Mouse (Mus musculus) thymus, postnatal 36 days (tissue): ENCODE results near the gene Mfsd4a.

Experiments
- DNase-seq, 2 experiments: peaks; one replicate each; pipeline ENCODE4 v3.0.0; 2022; ENCODE audit warnings: mixed read lengths in 2 of 2

Mfsd4a gene

GRCm38 (mm10) chr1:132065475-132066172 lies 2.2 kb downstream of the Mfsd4a start:
- no peak for DNase-seq

DNA sequence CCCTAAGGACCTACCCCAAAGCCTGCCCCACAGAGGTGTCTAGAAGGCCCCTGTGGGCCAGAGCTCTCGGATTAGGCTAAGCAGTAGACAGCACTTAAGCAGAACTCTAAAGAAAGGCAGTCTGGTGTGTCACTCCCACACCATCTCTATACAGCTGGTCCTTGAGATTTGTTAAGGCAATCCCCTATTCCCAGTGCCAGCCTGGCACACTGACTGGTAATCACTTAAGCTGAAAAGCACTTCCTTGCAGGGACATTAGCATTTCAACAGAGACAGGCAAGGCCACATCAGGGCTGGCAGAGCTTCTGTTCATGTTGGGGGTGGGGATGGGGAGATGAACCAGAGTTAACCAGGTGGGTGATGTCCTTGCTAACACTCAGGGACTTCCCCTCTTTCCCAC lies 2.9 kb downstream of the Mfsd4a start:
- DNase-seq, result no peak

GRCm38 (mm10) chr1:132063096-132063495 lies 4.8 kb downstream of the Mfsd4a start:
- no peak for DNase-seq

DNA sequence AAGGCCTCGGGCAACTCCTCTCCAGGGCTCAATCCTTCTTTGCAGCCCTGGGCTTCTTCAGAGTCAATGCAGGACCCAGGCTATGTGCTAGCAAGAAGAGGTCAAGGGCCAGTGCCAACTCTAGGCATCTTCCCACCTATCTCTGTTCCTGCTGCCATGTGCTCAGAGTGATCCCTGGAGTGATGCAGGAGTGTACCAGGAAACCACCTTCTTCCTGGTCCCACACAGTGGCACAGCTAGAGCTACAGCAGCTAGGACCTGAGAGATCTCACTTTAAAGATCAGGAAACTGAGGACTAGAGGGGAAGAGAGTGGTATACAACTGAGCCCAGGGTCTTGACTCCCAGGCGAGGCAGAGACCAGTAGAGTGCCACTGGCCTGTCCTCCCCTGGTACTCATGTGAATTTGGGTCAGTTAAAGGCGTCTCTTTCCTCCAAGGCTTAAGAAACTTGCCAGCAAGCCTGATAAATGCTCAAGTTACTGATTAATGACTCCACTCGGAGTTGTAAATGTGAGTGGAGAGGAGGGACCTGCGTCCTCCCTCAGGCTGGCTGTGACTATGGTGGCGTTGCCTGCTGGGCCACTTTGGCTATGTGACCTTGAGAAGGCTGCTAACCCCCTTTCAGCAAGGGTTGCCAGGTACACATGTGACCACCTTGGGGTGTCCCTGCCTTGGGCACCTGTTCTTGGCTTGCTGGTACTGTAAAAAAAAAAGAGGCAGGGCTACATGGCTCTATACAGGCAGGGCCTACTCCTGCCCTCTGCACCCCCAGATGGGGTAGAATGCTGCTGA lies 5.9 kb downstream of the Mfsd4a start:
- no peak for DNase-seq

DNA sequence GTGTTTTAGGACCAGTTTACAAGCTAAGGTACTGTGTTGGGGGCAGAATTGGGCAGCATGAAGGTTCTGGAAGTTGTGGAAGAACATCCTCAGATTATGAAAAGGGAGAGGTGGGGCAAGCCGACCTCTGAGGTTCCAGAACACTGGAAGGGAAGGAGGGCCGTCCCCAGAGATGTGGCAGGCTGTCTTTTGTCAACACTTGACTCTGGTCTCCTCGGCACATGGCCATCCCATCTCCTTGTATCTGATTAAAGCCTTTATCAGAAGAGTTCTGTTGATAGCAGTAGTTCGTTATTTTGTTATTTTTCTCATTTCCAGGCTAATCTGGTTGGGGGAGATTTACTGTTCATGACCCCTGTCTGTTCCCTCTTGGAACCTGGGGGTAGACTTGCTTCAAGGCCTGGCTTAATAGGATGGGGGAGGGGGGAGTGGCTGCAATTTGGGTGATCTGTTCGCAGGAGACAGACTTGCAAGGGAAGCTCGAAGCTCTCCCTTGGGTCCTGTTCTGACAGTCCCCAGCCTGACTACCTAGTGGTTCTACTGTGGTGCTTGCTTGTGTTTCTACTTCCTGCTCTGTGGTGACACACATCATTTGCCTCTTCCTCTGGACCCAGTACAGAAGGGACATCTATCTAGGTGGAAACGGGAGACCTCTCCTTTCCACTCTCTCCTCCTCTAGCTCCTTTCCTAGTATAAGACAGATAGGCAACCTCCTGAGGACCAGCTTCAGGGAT lies 7.7 kb downstream of the Mfsd4a start:
- no peak for DNase-seq

DNA sequence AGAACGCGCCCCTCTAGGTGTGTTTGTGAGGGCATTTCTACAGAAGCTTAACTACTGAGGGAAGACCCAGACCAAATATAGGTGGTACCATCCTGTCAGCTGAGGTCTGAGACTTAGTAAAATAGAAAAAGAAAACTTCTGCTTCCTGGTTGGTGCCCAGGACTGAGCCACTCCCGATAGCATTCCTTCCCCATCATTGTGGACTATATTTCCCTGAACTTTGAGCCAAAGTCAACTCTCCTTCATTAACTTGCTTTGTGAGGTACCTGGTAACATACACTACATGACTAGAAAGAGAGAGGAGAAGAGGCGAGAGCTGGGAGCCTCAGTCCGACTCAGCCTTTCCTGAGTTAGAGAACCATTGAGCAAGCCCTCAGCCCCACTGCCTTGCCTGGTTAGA lies 9.3 kb downstream of the Mfsd4a start:
- DNase-seq, result no peak

- DNase-seq, result no peak
Measured at GRCm38 (mm10) chr1:132055054-132055664, 12.7 kb downstream of the Mfsd4a start.

DNA sequence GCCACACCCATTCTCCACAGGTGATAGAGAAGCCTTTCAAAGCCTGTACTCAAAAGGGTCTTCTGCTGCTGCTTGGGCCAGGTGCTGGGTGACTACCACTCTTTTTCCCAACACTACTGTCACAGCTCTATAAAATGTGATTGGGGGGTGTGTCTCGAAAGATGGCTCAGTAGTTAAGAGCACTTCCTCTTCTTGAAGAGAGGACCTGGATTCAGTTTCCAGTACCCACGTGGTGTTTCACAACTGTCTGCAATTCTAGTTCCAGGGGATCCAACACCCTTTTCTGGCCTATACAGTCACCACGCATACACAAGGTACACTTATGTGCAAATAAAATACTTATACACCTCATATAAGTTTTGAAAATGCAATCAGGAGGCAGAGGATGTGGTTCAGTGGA lies 13.5 kb downstream of the Mfsd4a start:
- no peak for DNase-seq

DNA sequence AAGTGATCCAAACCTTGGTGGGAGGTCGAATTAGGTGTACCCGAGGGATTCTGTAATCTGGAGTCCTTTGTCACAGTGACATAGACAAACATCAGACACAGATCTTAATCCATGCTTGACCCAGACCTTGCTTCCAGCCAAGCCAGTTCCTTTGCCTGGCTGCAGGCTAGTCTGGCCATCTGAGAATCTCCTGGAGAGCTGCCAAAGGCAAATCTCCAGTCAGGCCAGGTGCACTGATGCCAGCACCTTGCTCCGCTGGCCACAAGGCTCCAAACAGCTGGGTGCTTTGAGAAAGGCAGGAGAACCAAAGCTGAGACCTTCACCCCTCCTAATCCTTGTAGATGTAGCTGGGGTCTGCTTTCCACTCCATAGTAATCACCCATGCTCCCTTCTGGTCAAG lies 16.1 kb downstream of the Mfsd4a start:
- DNase-seq, result no peak

DNA sequence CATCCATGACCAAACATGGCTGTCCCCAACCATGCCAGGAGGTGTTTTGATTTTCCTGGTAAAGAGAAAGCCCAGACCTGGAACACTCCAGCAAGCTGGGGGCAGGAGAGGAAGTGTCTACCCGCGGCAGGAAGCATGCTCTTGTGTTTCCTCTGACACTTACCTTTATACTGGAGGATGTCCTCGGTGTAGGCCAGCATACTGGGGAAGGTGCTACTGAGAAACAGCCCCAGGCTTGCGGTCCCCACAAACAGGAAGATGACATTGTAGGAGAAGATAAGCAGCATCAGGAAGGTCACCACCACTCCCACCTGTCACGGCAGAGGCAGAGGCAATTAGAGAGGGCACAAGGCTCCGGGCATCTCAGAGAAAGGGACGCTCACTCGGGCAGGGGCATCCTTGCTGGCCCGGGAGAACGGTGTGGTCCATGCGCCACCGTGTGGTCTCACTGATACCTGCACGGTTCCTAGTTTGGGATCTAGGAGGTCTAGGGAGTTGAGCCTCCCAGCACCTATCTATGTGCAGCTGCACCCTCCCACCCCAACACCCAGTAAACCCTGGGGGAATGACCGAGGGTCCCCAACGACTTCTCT lies 21.6 kb downstream of the Mfsd4a start:
- DNase-seq, result peak; percentile 75 to 79

- DNase-seq, result no peak
Measured at GRCm38 (mm10) chr1:132043759-132044158, 24.1 kb downstream of the Mfsd4a start.

- no peak for DNase-seq
Measured at GRCm38 (mm10) chr1:132040201-132040621, 27.7 kb downstream of the Mfsd4a start.

GRCm38 (mm10) chr1:132038753-132039152 lies 29.1 kb downstream of the Mfsd4a start:
- peak; percentile 13 to 30 for DNase-seq

GRCm38 (mm10) chr1:132037746-132038145 lies 30.1 kb downstream of the Mfsd4a start:
- no peak for DNase-seq

DNA sequence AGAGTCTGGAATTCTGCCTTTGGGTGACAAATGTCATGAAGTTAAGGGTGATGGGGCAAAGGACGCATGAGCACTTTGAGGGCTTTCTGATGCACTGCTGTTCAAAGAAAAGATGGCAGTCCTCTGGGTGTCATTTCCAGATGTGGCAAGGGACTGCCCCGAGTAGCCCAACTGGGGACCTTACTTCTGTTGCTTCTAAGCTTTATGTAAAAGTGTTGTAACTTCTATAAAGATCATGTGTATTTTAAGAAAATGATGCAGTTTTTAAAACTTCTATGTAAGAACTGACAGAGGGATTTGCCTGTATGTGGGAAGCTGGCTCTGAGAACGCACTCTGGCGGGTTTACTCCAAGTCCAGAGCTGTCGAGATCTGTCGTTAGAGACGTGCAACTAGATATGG lies 35.7 kb downstream of the Mfsd4a start:
- DNase-seq, result no peak

GRCm38 (mm10) chr1:132030574-132030973 lies 37.3 kb downstream of the Mfsd4a start:
- DNase-seq, result peak; percentile 23 to 35

DNA sequence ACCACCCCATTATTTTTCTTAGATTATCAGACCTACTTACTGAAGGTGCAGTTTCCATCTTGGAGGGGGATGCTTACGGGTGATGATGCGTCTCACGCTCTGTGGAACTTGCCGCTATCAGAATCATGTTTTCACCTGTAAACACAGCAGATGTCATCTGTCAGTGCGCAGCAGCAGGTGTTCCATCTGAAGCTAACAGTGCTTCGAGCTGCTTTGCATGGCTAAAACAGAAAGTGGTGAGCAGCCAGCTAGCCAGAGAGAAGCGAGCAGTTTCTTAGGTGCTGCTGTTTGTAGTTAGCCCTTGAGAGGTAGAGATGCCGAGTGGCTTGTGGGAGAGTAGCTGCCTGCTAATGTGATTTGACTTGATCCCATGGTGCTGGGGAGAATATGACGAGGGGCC lies 39.4 kb downstream of the Mfsd4a start:
- DNase-seq, result no peak

DNA sequence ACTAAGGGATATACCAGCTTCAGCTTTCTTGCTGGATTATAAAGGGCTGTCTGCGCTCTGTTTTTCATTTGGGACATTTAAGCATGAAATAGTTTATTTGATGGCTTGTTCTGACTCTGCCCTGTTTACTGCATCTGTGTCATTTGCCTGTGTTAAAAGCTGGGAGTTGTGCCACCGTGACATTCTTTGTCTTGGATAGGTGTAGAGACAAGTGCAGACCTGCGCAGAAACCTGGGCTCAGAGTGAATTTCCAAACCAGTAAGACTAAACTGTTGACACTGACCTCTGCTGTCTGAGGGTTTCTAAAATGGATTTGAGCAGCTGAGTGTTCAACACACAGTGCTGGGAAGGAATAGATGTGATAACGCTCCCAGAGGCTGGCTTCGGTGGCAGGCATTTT lies 39.9 kb downstream of the Mfsd4a start:
- no peak for DNase-seq

- no peak for DNase-seq
Measured at GRCm38 (mm10) chr1:132026925-132027646, 40.8 kb downstream of the Mfsd4a start.

DNA sequence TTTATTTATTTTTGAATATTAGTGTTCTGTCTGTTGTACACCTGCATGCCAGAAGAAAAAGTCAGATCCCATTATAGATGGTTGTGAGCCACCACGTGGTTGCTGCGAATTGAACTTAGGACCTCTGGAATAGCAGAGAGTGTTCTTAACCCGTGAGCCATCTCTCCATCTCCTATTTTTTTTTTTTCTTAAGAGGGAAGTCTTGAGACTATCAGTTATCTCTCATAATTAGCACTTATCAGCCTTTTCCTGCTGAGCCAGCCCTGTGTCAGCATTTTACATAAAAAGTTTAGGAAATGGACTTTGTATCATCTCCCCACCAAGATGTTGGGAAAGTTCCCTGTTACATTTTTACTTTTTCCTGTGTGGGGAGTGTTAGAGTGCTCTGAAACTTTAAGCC lies 45.8 kb downstream of the Mfsd4a start:
- DNase-seq, result no peak

GRCm38 (mm10) chr1:132019876-132020275 lies 48.0 kb downstream of the Mfsd4a start:
- no peak for DNase-seq

DNA sequence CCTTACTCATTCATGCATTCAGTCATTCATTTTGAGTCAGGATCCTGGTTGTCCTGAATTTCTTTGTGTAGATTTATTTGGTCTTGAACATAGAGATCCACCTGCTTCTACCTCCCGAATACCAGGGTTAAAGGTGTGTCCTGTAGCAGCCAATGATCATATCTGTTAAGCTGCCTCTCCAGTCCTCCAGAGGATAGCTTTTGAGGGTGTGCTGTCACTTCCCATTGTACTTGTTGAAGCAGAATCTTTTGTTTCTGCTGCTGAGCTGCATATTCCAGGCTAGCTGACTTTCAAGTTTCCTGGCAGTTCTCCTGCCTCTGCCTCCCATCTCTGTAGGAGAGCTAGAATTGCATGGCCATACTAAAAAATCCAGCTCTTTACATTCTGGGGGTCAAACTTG lies 51.2 kb downstream of the Mfsd4a start:
- DNase-seq, result no peak
